Mouse (Mus musculus): ENCODE measurements around the gene Vps13d. TPM values are rescaled to one million over a fixed set of nuclear protein-coding genes. Genes with fewer than 3 reads are reported as not detected.

Vps13d gene
- polyA plus RNA-seq, 1 experiment from 2014 or later = 8.9 TPM

- H3K36me3 ChIP-seq (ENCODE audit: control insufficient read depth, insufficient read depth, low read length) = peaks cover 34% of the 10 kb centered on the region
- WGBS = 72% methylated on average over 5 of the region's 5 CpGs
- no peak overlapping the region for H3K9ac ChIP-seq (ENCODE audit: low read depth, low read length)
- H3K27ac ChIP-seq (ENCODE audit: low read length) = no peak overlapping the region; the same call in 1 of the 2 replicates
- no peak overlapping the region for H3K4me3 ChIP-seq (ENCODE audit: low read depth, low read length)
- H3K9me3 ChIP-seq (replicated peaks; ENCODE audit: control insufficient read depth, low read length, poor library complexity, severe bottlenecking) = no peaks in the 10 kb centered on the region
- no peaks in the 10 kb centered on the region for H3K27me3 ChIP-seq (ENCODE audit: control insufficient read depth, insufficient read depth, low read depth, low read length)
- no peaks in the 10 kb centered on the region for H3K4me1 ChIP-seq (ENCODE audit: control insufficient read depth, insufficient read depth, low read length)
- no peak for ATAC-seq
- H3K4me2 ChIP-seq (ENCODE audit: low read length) = no peak overlapping the region
These were observed 98.2 kb downstream of the Vps13d start for GRCm38 (mm10) chr4:145096481-145097039.

- no peak overlapping the region for H3K4me2 ChIP-seq (ENCODE audit: low read length)
- no peak for ATAC-seq
- H3K27ac ChIP-seq (ENCODE audit: low read length) = no peak overlapping the region
- 94% methylated on average over 4 of the region's 4 CpGs for WGBS
- no peaks in the 10 kb centered on the region for H3K4me1 ChIP-seq (ENCODE audit: control insufficient read depth, insufficient read depth, low read length)
- H3K9me3 ChIP-seq (replicated peaks; ENCODE audit: control insufficient read depth, low read length, poor library complexity, severe bottlenecking) = no peaks in the 10 kb centered on the region
- H3K4me3 ChIP-seq (ENCODE audit: low read depth, low read length) = no peak overlapping the region
- no peaks in the 10 kb centered on the region for H3K27me3 ChIP-seq (ENCODE audit: control insufficient read depth, insufficient read depth, low read depth, low read length)
- H3K36me3 ChIP-seq (ENCODE audit: control insufficient read depth, insufficient read depth, low read length) = peaks cover 39% of the 10 kb centered on the region
- no peak overlapping the region for H3K9ac ChIP-seq (ENCODE audit: low read depth, low read length)
These were observed 108.3 kb downstream of the Vps13d start for GRCm38 (mm10) chr4:145086509-145086908.

- Histone ChIP-seq H3K27me3 (ENCODE audit: control insufficient read depth, insufficient read depth, low read depth, low read length) (no peaks in the 10 kb centered on the region), H3K4me2 (ENCODE audit: low read length) (no peak overlapping the region), H3K9me3 (replicated peaks; ENCODE audit: control insufficient read depth, low read length, poor library complexity, severe bottlenecking) (no peaks in the 10 kb centered on the region), H3K9ac (ENCODE audit: low read depth, low read length) (no peak overlapping the region), H3K36me3 (ENCODE audit: control insufficient read depth, insufficient read depth, low read length) (peaks cover 51% of the 10 kb centered on the region), H3K27ac (ENCODE audit: low read length) (no peak overlapping the region), H3K4me3 (ENCODE audit: low read depth, low read length) (no peak overlapping the region), H3K4me1 (ENCODE audit: control insufficient read depth, insufficient read depth, low read length) (no peaks in the 10 kb centered on the region)
- WGBS = 93% methylated on average over 2 of the region's 2 CpGs
- ATAC-seq = no peak
These were observed 115.5 kb downstream of the Vps13d start for GRCm38 (mm10) chr4:145079324-145079723.

DNA sequence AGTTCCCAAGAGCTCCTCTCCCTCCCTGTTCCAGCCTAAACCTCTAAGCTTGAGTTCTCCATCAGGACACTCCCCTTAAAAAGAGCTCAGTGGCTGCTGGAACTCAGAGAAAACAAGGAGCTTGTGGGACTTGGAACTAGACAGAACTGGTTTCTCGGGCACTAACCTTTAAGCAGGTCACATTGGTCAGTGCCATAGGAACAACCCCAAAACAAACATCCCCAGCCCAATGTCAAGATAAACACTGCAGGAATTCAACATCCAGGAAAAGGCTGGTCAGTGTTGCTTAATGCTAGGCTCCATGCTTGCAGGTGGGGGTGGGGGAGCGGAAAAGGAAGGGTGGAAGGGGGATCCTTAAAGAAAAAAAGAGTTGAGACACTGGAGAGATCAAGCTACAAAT is 120.5 kb downstream of the Vps13d start:
- 96% methylated on average over 2 of the region's 2 CpGs for WGBS
- no peak overlapping the region for H3K4me3 ChIP-seq (ENCODE audit: low read depth, low read length)
- ATAC-seq = no peak
- no peaks in the 10 kb centered on the region for H3K4me1 ChIP-seq (ENCODE audit: control insufficient read depth, insufficient read depth, low read length)
- H3K9me3 ChIP-seq (replicated peaks; ENCODE audit: control insufficient read depth, low read length, poor library complexity, severe bottlenecking) = no peaks in the 10 kb centered on the region
- no peaks in the 10 kb centered on the region for H3K27me3 ChIP-seq (ENCODE audit: control insufficient read depth, insufficient read depth, low read depth, low read length)
- peaks cover 44% of the 10 kb centered on the region for H3K36me3 ChIP-seq (ENCODE audit: control insufficient read depth, insufficient read depth, low read length)
- no peak overlapping the region for H3K27ac ChIP-seq (ENCODE audit: low read length)
- no peak overlapping the region for H3K4me2 ChIP-seq (ENCODE audit: low read length)
- no peak overlapping the region for H3K9ac ChIP-seq (ENCODE audit: low read depth, low read length)

GRCm38 (mm10) chr4:145073728-145074127 is 121.1 kb downstream of the Vps13d start:
- Histone ChIP-seq H3K9me3 (replicated peaks; ENCODE audit: control insufficient read depth, low read length, poor library complexity, severe bottlenecking) (no peaks in the 10 kb centered on the region), H3K27me3 (ENCODE audit: control insufficient read depth, insufficient read depth, low read depth, low read length) (no peaks in the 10 kb centered on the region), H3K4me1 (ENCODE audit: control insufficient read depth, insufficient read depth, low read length) (no peaks in the 10 kb centered on the region), H3K27ac (ENCODE audit: low read length) (no peak overlapping the region), H3K9ac (ENCODE audit: low read depth, low read length) (no peak overlapping the region), H3K36me3 (ENCODE audit: control insufficient read depth, insufficient read depth, low read length) (peaks cover 39% of the 10 kb centered on the region), H3K4me3 (ENCODE audit: low read depth, low read length) (no peak overlapping the region), H3K4me2 (ENCODE audit: low read length) (no peak overlapping the region)
- ATAC-seq = no peak
- WGBS = 91% methylated on average over 7 of the region's 7 CpGs

GRCm38 (mm10) chr4:145071942-145072341 is 122.9 kb downstream of the Vps13d start:
- Histone ChIP-seq H3K4me1 (ENCODE audit: control insufficient read depth, insufficient read depth, low read length) (0 out of 2 replicates have a peak, but pooled peaks cover 2% of the 10 kb centered on the region), H3K27ac (ENCODE audit: low read length) (no peak overlapping the region), H3K4me3 (ENCODE audit: low read depth, low read length) (no peak overlapping the region), H3K4me2 (ENCODE audit: low read length) (no peak overlapping the region), H3K9ac (ENCODE audit: low read depth, low read length) (no peak overlapping the region), H3K27me3 (ENCODE audit: control insufficient read depth, insufficient read depth, low read depth, low read length) (no peaks in the 10 kb centered on the region), H3K9me3 (replicated peaks; ENCODE audit: control insufficient read depth, low read length, poor library complexity, severe bottlenecking) (no peaks in the 10 kb centered on the region), H3K36me3 (ENCODE audit: control insufficient read depth, insufficient read depth, low read length) (peaks cover 36% of the 10 kb centered on the region)
- WGBS = 91% methylated on average over 7 of the region's 7 CpGs
- ATAC-seq = no peak

- Histone ChIP-seq H3K4me1 (ENCODE audit: control insufficient read depth, insufficient read depth, low read length) (0 out of 2 replicates have a peak, but pooled peaks cover 2% of the 10 kb centered on the region), H3K36me3 (ENCODE audit: control insufficient read depth, insufficient read depth, low read length) (peaks cover 35% of the 10 kb centered on the region), H3K4me2 (ENCODE audit: low read length) (no peak overlapping the region), H3K27me3 (ENCODE audit: control insufficient read depth, insufficient read depth, low read depth, low read length) (no peaks in the 10 kb centered on the region), H3K4me3 (ENCODE audit: low read depth, low read length) (no peak overlapping the region), H3K9ac (ENCODE audit: low read depth, low read length) (no peak overlapping the region), H3K27ac (ENCODE audit: low read length) (0 out of 2 replicates have a peak overlapping the region, but pooled peaks have one; percentile 34), H3K9me3 (replicated peaks; ENCODE audit: control insufficient read depth, low read length, poor library complexity, severe bottlenecking) (no peaks in the 10 kb centered on the region)
- 10% methylated on average over 6 of the region's 6 CpGs for WGBS
- ATAC-seq = peak; percentile 51; the same call in 1 of the 2 replicates
These were observed 127.7 kb downstream of the Vps13d start for GRCm38 (mm10) chr4:145067019-145067680.

GRCm38 (mm10) chr4:145066336-145067018 is 128.3 kb downstream of the Vps13d start:
- no peak for ATAC-seq
- Histone ChIP-seq H3K27ac (ENCODE audit: low read length) (no peak overlapping the region), H3K4me3 (ENCODE audit: low read depth, low read length) (no peak overlapping the region), H3K27me3 (ENCODE audit: control insufficient read depth, insufficient read depth, low read depth, low read length) (no peaks in the 10 kb centered on the region), H3K36me3 (ENCODE audit: control insufficient read depth, insufficient read depth, low read length) (peaks cover 41% of the 10 kb centered on the region), H3K4me1 (ENCODE audit: control insufficient read depth, insufficient read depth, low read length) (0 out of 2 replicates have a peak, but pooled peaks cover 2% of the 10 kb centered on the region), H3K4me2 (ENCODE audit: low read length) (no peak overlapping the region), H3K9ac (ENCODE audit: low read depth, low read length) (no peak overlapping the region), H3K9me3 (replicated peaks; ENCODE audit: control insufficient read depth, low read length, poor library complexity, severe bottlenecking) (no peaks in the 10 kb centered on the region)
- 41% methylated on average over 7 of the region's 7 CpGs for WGBS
